Mouse (Mus musculus) hindbrain, embryonic 10.5 days (tissue): ENCODE measurements at regions not wholly inside any gene's neighbourhood (a gene's known extent, or its start where the extent isn't known, plus 50 kb on each side); places are given as distances from the start of the nearest gene placed in this dataset.
A peak's percentile ranks its signal among the peaks of the same experiment; 100 is the strongest.

ENCODE experiments used
- DNase-seq: peaks from one replicate; pipeline ENCODE4 v3.0.0-alpha.2; 2017; ENCODE audit warnings: low spot score
- H3K27ac ChIP-seq: fragments of 300-500 bp; sonication (generic); 2 replicates; pipeline ENCODE4 v1.5.1; 2016; ENCODE audit warnings: mild to moderate bottlenecking, moderate library complexity
- H3K27me3 ChIP-seq: fragments of 300-500 bp; sonication (generic); 2 replicates; pipeline ENCODE4 v1.6.1; 2016; ENCODE audit warnings: mild to moderate bottlenecking; ENCODE audit not compliant: poor library complexity, insufficient read depth, severe bottlenecking
- H3K36me3 ChIP-seq: fragments of 300-500 bp; sonication (generic); 2 replicates; pipeline ENCODE4 v1.6.1; 2016; ENCODE audit warnings: mild to moderate bottlenecking, moderate library complexity
- H3K4me1 ChIP-seq: fragments of 300-500 bp; sonication (generic); replicated peaks from 2 replicates; pipeline ENCODE4 v1.6.1; 2016; ENCODE audit warnings: mild to moderate bottlenecking
- H3K4me3 ChIP-seq: fragments of 300-500 bp; sonication (generic); 2 replicates; pipeline ENCODE4 v1.5.1; 2016; ENCODE audit warnings: mild to moderate bottlenecking, moderate library complexity
- H3K9me3 ChIP-seq: fragments of 300-500 bp; sonication (generic); 2 replicates; pipeline ENCODE4 v1.6.1; 2016; ENCODE audit warnings: mild to moderate bottlenecking, moderate library complexity
- WGBS: fragments of 180-500 bp; shearing (Covaris S2); methylation state at CpG from one replicate; pipeline ENCODE4 v1.1.7; 2016; 5-methylcytosine and 5-hydroxymethylcytosine counted together

GRCm38 (mm10) chr3:52184241-52184640 lies 79.4 kb upstream of the Maml3 start:
- Histone ChIP-seq H3K4me1 (peaks cover 67% of the 10 kb centered on the region), H3K27me3 (peaks cover 11% of the 10 kb centered on the region; the same call in 1 of the 2 replicates), H3K4me3 (no peak overlapping the region), H3K27ac (no peak overlapping the region), H3K9me3 (no peaks in the 10 kb centered on the region), H3K36me3 (no peaks in the 10 kb centered on the region)
- 84% methylated on average over 12 of the region's 12 CpGs for WGBS
- no peak for DNase-seq

GRCm38 (mm10) chr3:52185351-52185750 lies 80.5 kb upstream of the Maml3 start:
- Histone ChIP-seq H3K36me3 (no peaks in the 10 kb centered on the region), H3K4me1 (peaks cover 56% of the 10 kb centered on the region), H3K27me3 (peaks cover 11% of the 10 kb centered on the region; the same call in 1 of the 2 replicates), H3K9me3 (no peaks in the 10 kb centered on the region), H3K4me3 (no peak overlapping the region), H3K27ac (peak overlapping the region; percentile 47)
- DNase-seq = no peak
- 22% methylated on average over 2 of the region's 2 CpGs for WGBS

- Histone ChIP-seq H3K36me3 (no peaks in the 10 kb centered on the region), H3K4me1 (peaks cover 42% of the 10 kb centered on the region), H3K27me3 (peaks cover 5% of the 10 kb centered on the region; the same call in 1 of the 2 replicates), H3K4me3 (no peak overlapping the region), H3K27ac (peak overlapping the region; percentile 85), H3K9me3 (no peaks in the 10 kb centered on the region)
- 20% methylated on average over 4 of the region's 4 CpGs for WGBS
- peak; percentile 64 for DNase-seq
Observed at GRCm38 (mm10) chr3:52187401-52187801, 80.7 kb upstream of the Foxo1 start.

GRCm38 (mm10) chr3:52188303-52188702 lies 79.8 kb upstream of the Foxo1 start:
- Histone ChIP-seq H3K4me3 (no peak overlapping the region), H3K27ac (no peak overlapping the region), H3K36me3 (no peaks in the 10 kb centered on the region), H3K4me1 (peaks cover 42% of the 10 kb centered on the region), H3K27me3 (peaks cover 5% of the 10 kb centered on the region; the same call in 1 of the 2 replicates), H3K9me3 (no peaks in the 10 kb centered on the region)
- 88% methylated on average over 6 of the region's 6 CpGs for WGBS
- peak; percentile 1 for DNase-seq

- no peak overlapping the region for H3K4me3 ChIP-seq
- H3K9me3 ChIP-seq = no peaks in the 10 kb centered on the region
- H3K4me1 ChIP-seq = peaks cover 42% of the 10 kb centered on the region
- peaks cover 5% of the 10 kb centered on the region for H3K27me3 ChIP-seq
- H3K36me3 ChIP-seq = no peaks in the 10 kb centered on the region
- 90% methylated on average over 6 of the region's 6 CpGs for WGBS
- DNase-seq = peak; percentile 1
- no peak overlapping the region for H3K27ac ChIP-seq
Observed at GRCm38 (mm10) chr3:52189016-52189415, 79.1 kb upstream of the Foxo1 start.

GRCm38 (mm10) chr3:52190021-52190420 lies 78.1 kb upstream of the Foxo1 start:
- no peak overlapping the region for H3K4me3 ChIP-seq
- no peaks in the 10 kb centered on the region for H3K36me3 ChIP-seq
- 90% methylated on average over 7 of the region's 7 CpGs for WGBS
- peaks cover 14% of the 10 kb centered on the region for H3K27me3 ChIP-seq
- no peaks in the 10 kb centered on the region for H3K9me3 ChIP-seq
- peaks cover 36% of the 10 kb centered on the region for H3K4me1 ChIP-seq
- peak; percentile 2 for DNase-seq
- no peak overlapping the region for H3K27ac ChIP-seq

GRCm38 (mm10) chr3:52193026-52193425 lies 75.1 kb upstream of the Foxo1 start:
- 81% methylated on average over 7 of the region's 7 CpGs for WGBS
- no peaks in the 10 kb centered on the region for H3K9me3 ChIP-seq
- no peak for DNase-seq

GRCm38 (mm10) chr3:52194216-52194615 lies 73.9 kb upstream of the Foxo1 start:
- no peak overlapping the region for H3K27ac ChIP-seq
- H3K4me1 ChIP-seq = peaks cover 26% of the 10 kb centered on the region
- no peaks in the 10 kb centered on the region for H3K9me3 ChIP-seq
- peaks cover 14% of the 10 kb centered on the region for H3K27me3 ChIP-seq
- WGBS = 86% methylated on average over 10 of the region's 10 CpGs
- no peak for DNase-seq
- no peak overlapping the region for H3K4me3 ChIP-seq
- H3K36me3 ChIP-seq = no peaks in the 10 kb centered on the region

More at GRCm38 (mm10) chr3:52193026-52193425, 75.1 kb upstream of the Foxo1 start:
- no peaks in the 10 kb centered on the region for H3K36me3 ChIP-seq
- no peak overlapping the region for H3K27ac ChIP-seq
- H3K4me1 ChIP-seq = peaks cover 31% of the 10 kb centered on the region
- H3K4me3 ChIP-seq = no peak overlapping the region
- peaks cover 13% of the 10 kb centered on the region for H3K27me3 ChIP-seq

GRCm38 (mm10) chr3:52195486-52195885 lies 72.7 kb upstream of the Foxo1 start:
- H3K4me3 ChIP-seq = peak overlapping the region; percentile 57
- peaks cover 18% of the 10 kb centered on the region for H3K27me3 ChIP-seq
- peak overlapping the region; percentile 97 for H3K27ac ChIP-seq
- no peaks in the 10 kb centered on the region for H3K36me3 ChIP-seq
- peaks cover 30% of the 10 kb centered on the region for H3K4me1 ChIP-seq
- no peak for DNase-seq
- H3K9me3 ChIP-seq = no peaks in the 10 kb centered on the region
- WGBS = 69% methylated on average over 3 of the region's 3 CpGs

- Histone ChIP-seq H3K36me3 (no peaks in the 10 kb centered on the region), H3K27ac (peak overlapping the region; percentile 97), H3K4me3 (peak overlapping the region; percentile 57), H3K27me3 (peaks cover 18% of the 10 kb centered on the region), H3K4me1 (peaks cover 30% of the 10 kb centered on the region), H3K9me3 (no peaks in the 10 kb centered on the region)
- DNase-seq = peak; percentile 91
- 2% methylated on average over 39 of the region's 39 CpGs for WGBS
Observed at GRCm38 (mm10) chr3:52196047-52196935, 71.8 kb upstream of the Foxo1 start.

GRCm38 (mm10) chr3:52196936-52197246 lies 71.2 kb upstream of the Foxo1 start:
- 65% methylated on average over 2 of the region's 2 CpGs for WGBS
- DNase-seq = no peak
- Histone ChIP-seq H3K27me3 (peaks cover 18% of the 10 kb centered on the region), H3K9me3 (no peaks in the 10 kb centered on the region), H3K27ac (peak overlapping the region; percentile 97), H3K36me3 (no peaks in the 10 kb centered on the region), H3K4me1 (peaks cover 30% of the 10 kb centered on the region), H3K4me3 (0 out of 2 replicates have a peak overlapping the region, but pooled peaks have one; percentile 57)

GRCm38 (mm10) chr3:52197982-52198750 lies 70.0 kb upstream of the Foxo1 start:
- no peak for DNase-seq
- Histone ChIP-seq H3K27me3 (peaks cover 18% of the 10 kb centered on the region), H3K36me3 (no peaks in the 10 kb centered on the region), H3K27ac (no peak overlapping the region), H3K9me3 (no peaks in the 10 kb centered on the region), H3K4me1 (peaks cover 30% of the 10 kb centered on the region), H3K4me3 (no peak overlapping the region)
- 80% methylated on average over 23 of the region's 23 CpGs for WGBS
